Mouse (Mus musculus): Measurements from ENCODE around the gene Snx32. TPM values are rescaled to one million over a fixed set of nuclear protein-coding genes. Genes with fewer than 3 reads are reported as not detected.

Snx32 gene
- polyA plus RNA-seq, 1 experiment from 2014 or later, result 9.7 TPM

DNA sequence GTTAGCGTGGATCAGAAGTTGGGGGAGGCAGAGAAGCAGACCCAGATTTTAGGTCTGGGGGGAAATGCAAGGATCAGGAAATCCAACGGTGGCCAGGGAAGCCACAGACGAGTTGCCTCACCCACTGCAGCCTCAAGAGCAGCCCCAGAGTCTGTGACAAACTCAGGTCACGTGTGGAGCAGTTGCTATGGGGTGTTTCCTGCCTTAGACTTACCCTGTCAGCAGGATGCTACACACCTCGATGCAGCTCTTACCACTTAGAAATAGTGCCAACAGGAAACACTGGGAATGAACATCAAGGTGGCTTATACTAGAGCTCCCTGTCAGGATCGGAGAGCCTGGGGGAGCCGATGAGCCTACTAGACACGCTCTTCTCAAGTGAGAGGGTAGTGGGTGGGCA lies 22.2 kb upstream of the Snx32 start:
- H3K4me1 ChIP-seq, result peaks cover 10% of the 10 kb centered on the region
- H3K27me3 ChIP-seq, result peaks cover 3% of the 10 kb centered on the region
- no peak overlapping the region for H3K9ac ChIP-seq
- no peak for ATAC-seq (ENCODE audit: insufficient number of reproducible peaks, insufficient read depth, low FRiP score, low TSS enrichment, low read depth)
- no peaks in the 10 kb centered on the region for H3K9me3 ChIP-seq
- H3K4me3 ChIP-seq, result no peak overlapping the region
- H3K27ac ChIP-seq, result no peak overlapping the region
- no peak overlapping the region for H3K4me2 ChIP-seq
- H3K36me3 ChIP-seq, result no peaks in the 10 kb centered on the region
- whole genome bisulfite sequencing, result 63% methylated on average over 8 of the region's 8 CpGs

DNA sequence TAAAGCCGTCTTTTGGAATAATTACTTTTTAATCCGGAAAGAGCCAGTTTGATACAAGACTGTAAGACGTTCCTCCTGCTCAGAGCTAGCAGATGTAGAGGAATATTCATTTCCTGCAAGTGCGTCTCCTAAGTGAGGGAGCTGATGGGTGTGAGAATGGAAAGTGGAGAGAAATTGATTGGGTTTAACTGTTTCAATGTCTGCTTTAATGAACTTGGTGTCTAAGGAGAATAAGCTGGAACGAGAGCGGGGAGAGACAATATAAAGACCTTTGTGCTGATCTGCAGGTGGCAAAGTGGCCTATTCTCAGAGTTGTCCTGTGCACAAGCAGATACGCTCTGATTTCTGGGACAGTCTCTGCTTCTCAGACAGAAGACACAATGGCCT lies 19.8 kb upstream of the Snx32 start:
- H3K27me3 ChIP-seq, result peaks cover 3% of the 10 kb centered on the region
- H3K4me3 ChIP-seq, result no peak overlapping the region
- WGBS, result 51% methylated on average over 7 of the region's 7 CpGs
- H3K9ac ChIP-seq, result no peak overlapping the region
- H3K4me1 ChIP-seq, result peaks cover 10% of the 10 kb centered on the region
- no peaks in the 10 kb centered on the region for H3K36me3 ChIP-seq
- peak overlapping the region; percentile 23; the same call in 1 of the 2 replicates for H3K27ac ChIP-seq
- H3K4me2 ChIP-seq, result peak overlapping the region; percentile 58; the same call in 1 of the 2 replicates
- ATAC-seq (ENCODE audit: insufficient number of reproducible peaks, insufficient read depth, low FRiP score, low TSS enrichment, low read depth), result no peak
- no peaks in the 10 kb centered on the region for H3K9me3 ChIP-seq

DNA sequence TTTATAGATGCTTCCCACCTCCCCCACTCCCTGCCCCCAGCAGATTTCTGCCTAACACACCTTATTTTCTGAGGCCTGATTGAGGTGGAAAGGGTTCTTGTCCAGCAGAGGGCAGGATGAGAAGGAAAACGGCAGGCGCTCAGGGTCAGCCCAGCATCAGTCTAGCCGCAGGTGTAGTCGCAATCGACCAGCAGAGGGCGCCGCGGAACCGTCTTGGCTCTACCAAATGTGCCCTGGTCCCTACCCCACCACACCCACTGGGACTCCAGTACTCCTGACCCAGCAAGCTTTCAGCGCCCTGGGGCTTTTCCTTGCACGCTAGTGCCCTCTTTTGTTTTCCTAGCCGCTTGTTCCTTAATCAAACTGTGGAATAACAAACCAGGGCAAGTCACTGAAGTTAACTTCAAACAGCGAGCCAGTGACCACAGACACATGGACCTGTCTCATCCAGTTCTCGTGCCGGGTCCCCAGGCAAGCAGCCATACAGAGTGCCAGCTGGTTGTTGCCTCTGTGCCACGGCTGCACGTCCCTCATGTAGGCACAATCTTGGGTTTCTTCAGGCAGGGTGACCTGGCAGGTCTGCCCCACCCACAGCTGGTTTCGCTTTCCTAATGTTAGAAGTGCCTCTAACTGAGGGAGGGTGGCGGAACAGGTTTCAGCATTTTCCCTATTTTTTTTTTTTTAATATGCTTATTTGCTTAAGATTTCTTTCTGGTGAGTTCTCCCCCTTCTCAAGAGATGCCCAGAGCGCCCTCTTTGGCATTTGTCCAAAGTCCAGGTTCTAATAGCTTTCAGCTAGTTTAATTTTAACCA lies 19.2 kb upstream of the Snx32 start:
- peaks cover 10% of the 10 kb centered on the region for H3K4me1 ChIP-seq
- peak overlapping the region; percentile 71 for H3K27ac ChIP-seq
- 0 out of 2 replicates have a peak overlapping the region, but pooled peaks have one; percentile 21 for H3K9ac ChIP-seq
- H3K36me3 ChIP-seq, result no peaks in the 10 kb centered on the region
- no peaks in the 10 kb centered on the region for H3K9me3 ChIP-seq
- peak overlapping the region; percentile 27 for H3K4me3 ChIP-seq
- H3K27me3 ChIP-seq, result peaks cover 3% of the 10 kb centered on the region
- WGBS, result 8% methylated on average over 20 of the region's 20 CpGs
- ATAC-seq (ENCODE audit: insufficient number of reproducible peaks, insufficient read depth, low FRiP score, low TSS enrichment, low read depth), result peak; percentile 91
- H3K4me2 ChIP-seq, result peak overlapping the region; percentile 58

DNA sequence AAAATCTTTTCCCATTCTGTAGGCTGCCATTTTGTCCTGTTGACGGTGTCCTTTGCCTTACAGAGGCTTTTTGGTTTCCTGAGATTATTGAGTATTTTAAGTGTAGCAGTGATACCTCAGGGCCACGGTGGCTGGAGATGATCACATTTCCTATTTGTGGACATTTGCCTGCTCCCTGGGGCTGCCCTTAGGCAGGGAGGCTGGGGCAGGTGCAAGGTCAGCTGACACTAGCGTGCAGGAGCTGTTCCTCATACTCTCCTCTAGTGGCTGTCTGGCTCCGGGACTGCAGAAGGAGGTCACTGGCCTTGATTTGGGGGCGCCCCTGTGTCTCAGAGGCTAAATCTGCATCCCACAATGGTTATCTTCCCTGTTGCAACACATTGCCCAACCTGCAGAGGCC lies 14.9 kb upstream of the Snx32 start:
- Histone ChIP-seq H3K36me3 (no peaks in the 10 kb centered on the region), H3K4me3 (no peak overlapping the region), H3K27ac (no peak overlapping the region), H3K4me1 (peaks cover 10% of the 10 kb centered on the region), H3K27me3 (no peaks in the 10 kb centered on the region; the same call in 1 of the 2 replicates), H3K4me2 (no peak overlapping the region), H3K9me3 (no peaks in the 10 kb centered on the region), H3K9ac (no peak overlapping the region)
- 61% methylated on average over 5 of the region's 5 CpGs for WGBS
- ATAC-seq (ENCODE audit: insufficient number of reproducible peaks, insufficient read depth, low FRiP score, low TSS enrichment, low read depth), result no peak

DNA sequence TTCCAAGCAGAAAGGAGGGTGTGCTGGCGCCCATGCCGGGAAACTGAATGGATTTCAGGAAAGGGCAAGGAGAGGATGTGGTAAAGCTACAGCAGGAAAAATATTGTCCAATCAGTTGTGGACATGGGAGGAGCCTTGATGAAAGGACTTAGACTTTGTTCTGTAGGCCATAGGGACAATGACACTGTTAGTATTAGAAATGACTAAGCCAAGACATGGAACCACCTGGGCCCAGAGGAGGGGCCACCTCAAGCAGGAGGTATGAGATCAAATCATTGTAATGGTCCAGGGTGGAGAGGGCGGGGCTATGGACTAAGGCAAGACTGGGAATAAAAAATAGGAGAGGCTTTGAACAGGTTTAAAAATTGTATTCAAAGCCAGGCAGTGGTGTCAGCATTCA lies 8.4 kb upstream of the Snx32 start:
- WGBS, result 83% methylated on average over 3 of the region's 3 CpGs

DNA sequence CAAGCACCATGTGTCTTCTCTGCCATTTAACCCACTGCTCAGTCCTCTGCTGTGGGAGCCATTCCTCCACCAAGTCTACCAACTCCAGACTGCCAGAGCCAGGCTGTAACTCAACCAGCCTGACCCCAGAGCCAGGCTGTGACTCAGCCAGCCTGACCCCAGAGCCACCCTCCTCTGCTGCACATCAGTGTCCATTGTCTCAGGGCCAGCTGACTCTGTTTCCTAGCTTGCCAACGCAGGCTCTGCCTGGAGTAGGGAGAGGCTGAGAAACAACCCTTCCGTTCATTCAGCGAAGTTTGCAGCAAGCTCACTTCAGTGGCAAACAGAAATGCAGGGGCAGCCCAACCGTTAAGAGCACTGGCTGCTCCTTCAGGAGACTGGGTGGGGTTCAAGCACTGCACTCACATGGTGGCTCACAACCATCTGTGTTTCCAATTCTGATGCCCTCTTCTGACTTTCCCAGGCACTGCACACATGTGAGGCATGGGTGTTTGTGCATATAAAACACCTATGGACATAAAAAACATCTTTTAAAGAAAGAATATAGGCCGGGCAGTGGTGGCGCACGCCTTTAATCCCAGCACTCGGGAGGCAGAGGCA lies 6.7 kb upstream of the Snx32 start:
- Histone ChIP-seq H3K4me3 (no peak overlapping the region), H3K9ac (no peak overlapping the region), H3K36me3 (no peaks in the 10 kb centered on the region), H3K9me3 (no peaks in the 10 kb centered on the region), H3K27me3 (no peaks in the 10 kb centered on the region), H3K27ac (no peak overlapping the region), H3K4me1 (peaks cover 2% of the 10 kb centered on the region; the same call in 1 of the 2 replicates), H3K4me2 (no peak overlapping the region)
- ATAC-seq (ENCODE audit: insufficient number of reproducible peaks, insufficient read depth, low FRiP score, low TSS enrichment, low read depth), result no peak
- 79% methylated on average over 8 of the region's 8 CpGs for WGBS

More for the DNA sequence above, 8.4 kb upstream of the Snx32 start:
- no peaks in the 10 kb centered on the region for H3K4me1 ChIP-seq
- H3K36me3 ChIP-seq, result no peaks in the 10 kb centered on the region
- H3K9me3 ChIP-seq, result no peaks in the 10 kb centered on the region
- H3K4me3 ChIP-seq, result no peak overlapping the region
- ATAC-seq (ENCODE audit: insufficient number of reproducible peaks, insufficient read depth, low FRiP score, low TSS enrichment, low read depth), result no peak
- no peaks in the 10 kb centered on the region for H3K27me3 ChIP-seq
- H3K4me2 ChIP-seq, result no peak overlapping the region
- no peak overlapping the region for H3K9ac ChIP-seq
- no peak overlapping the region for H3K27ac ChIP-seq

DNA sequence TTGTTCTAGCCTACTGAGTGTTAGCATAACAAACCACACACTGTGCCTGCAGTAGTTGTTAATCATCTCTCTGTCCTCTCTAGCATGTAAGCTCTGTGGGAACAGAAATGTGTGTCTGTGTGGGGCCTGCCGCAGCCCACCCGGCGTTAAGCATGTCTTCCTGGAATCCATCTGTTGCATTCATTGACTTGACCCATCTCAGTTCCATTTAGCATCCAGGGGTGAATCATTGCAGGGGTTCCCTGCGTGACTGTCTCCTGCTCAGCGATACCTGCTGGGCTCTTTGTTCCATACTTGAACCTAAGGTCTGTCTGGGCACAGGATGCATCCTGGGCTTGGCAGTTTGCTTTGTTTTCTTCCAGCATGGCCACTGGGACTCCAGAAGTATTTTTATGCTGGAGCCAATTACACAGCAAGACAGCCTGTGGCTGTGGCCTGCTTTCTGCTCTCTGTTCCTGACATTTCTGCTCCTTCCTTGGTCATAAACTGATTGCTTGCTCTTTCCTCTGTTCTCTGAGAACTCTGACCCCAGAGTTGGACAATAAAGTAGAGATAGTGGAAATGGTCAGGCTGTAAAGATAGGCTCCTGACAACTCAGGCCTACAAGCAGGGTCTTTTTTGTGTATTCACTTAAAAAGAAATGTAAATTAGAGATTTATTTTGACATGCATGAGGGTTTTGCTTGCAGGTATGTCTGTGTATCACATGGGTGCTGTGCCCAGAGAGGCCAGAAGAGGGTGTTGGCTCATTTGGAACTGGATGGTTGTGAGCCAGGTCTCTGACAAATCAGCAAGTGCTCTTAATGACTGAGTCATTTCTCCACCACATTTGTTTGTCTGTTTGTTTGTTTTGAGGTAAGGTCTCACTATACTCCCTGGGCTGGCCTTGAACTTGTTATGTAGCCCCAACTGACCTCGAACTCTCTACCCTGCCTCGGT lies 5.8 kb upstream of the Snx32 start:
- Histone ChIP-seq H3K4me2 (no peak overlapping the region), H3K36me3 (no peaks in the 10 kb centered on the region), H3K9ac (no peak overlapping the region), H3K27me3 (no peaks in the 10 kb centered on the region), H3K4me1 (peaks cover 7% of the 10 kb centered on the region), H3K27ac (no peak overlapping the region), H3K4me3 (no peak overlapping the region), H3K9me3 (no peaks in the 10 kb centered on the region)
- WGBS, result 83% methylated on average over 7 of the region's 7 CpGs
- no peak for ATAC-seq (ENCODE audit: insufficient number of reproducible peaks, insufficient read depth, low FRiP score, low TSS enrichment, low read depth)

DNA sequence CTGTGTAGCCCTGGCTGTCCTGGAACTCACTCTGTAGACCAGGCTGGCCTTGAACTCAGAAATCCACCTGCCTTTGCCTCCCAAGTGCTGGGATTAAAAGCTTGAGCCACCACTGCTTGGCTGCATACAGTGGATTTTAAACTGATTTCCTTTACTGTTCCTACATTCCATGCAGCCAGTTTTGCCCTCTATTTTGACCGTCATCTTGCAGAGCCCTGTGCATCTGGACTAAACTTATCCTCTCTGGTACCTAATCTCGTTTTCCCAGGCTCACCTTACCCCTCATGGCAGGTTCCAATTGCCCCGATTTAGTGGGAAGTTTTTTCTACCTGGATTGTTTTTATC lies 2.6 kb upstream of the Snx32 start:
- Histone ChIP-seq H3K27ac (no peak overlapping the region), H3K36me3 (no peaks in the 10 kb centered on the region), H3K4me2 (no peak overlapping the region), H3K4me3 (no peak overlapping the region), H3K9ac (no peak overlapping the region), H3K4me1 (peaks cover 19% of the 10 kb centered on the region), H3K9me3 (no peaks in the 10 kb centered on the region), H3K27me3 (no peaks in the 10 kb centered on the region)
- WGBS, result 84% methylated on average over 3 of the region's 3 CpGs
- ATAC-seq (ENCODE audit: insufficient number of reproducible peaks, insufficient read depth, low FRiP score, low TSS enrichment, low read depth), result no peak

DNA sequence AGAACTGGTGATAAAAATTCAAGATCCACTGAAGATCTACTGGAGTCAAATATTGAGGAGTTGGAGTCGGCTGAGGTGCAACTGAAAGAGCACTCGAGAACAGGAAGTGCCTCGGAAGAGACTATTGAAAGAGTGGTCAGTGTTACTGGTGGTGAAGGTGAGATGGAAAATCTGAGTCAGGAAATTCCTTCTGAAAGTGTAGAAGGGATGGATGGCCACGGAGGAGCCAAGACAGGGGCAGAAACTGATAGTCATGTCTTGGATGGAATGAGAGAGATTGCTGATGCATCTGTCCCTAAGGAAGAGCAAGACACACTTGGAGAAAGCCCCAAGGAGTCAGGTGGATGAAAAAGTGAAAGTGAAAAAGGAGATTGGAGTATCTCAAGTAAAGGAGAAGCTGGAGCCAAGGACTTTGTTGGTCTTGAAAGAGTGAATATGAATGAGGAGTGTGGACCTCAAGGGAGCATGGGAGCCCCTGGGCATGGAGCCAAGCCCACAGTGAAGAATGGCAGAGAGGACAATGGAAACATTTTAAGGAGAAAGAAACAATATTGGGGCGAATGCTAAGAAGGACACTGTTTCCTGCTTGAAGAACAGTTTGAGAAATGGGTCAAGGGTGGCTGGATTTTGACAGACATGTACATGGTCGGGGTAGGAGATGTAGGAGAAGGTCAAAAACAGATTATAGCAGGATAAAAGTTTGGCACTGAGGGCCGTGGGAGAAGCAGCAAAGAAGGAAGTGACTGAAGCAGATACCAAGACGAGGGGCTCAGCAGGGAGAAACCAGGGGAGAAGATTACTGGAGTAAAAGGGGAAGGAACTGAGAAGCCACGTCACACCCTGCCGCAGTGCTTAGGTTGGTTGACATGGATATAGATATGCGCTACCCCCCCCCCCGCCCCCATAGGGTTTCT lies 2.0 kb upstream of the Snx32 start:
- Histone ChIP-seq H3K9ac (no peak overlapping the region), H3K9me3 (no peaks in the 10 kb centered on the region), H3K36me3 (no peaks in the 10 kb centered on the region), H3K27me3 (no peaks in the 10 kb centered on the region), H3K4me2 (no peak overlapping the region), H3K4me3 (no peak overlapping the region), H3K27ac (no peak overlapping the region), H3K4me1 (peaks cover 19% of the 10 kb centered on the region)
- no peak for ATAC-seq (ENCODE audit: insufficient number of reproducible peaks, insufficient read depth, low FRiP score, low TSS enrichment, low read depth)
- 85% methylated on average over 12 of the region's 12 CpGs for WGBS

DNA sequence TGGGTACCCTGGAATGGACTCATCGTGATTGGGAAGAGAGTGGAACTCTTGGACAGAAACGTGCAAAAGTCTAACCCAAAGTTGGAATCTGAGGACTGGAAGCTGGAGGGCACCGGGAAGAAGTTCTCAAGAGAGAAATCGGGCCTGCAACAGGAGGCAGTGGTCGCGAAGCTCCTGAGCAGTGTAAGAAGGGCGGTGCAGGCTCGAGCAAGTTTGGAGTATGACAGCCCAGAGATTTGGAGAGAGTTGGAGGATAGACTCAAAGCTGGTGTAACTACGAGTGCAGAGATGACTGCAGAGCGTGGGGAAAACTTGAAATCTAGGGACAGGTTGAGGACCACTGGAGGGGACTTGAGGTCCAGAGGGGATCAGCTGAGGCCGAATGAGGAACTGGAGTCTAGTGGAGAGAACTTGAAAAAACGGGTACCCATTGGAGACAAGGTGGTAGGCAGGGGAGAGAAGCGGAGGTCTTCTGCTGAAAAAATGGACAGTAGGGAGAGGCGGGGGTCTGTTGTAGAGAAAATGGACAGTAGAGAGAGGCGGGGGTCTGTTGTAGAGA lies 815 bp upstream of the Snx32 start:
- H3K9ac ChIP-seq, result peak overlapping the region; percentile 68
- no peaks in the 10 kb centered on the region for H3K36me3 ChIP-seq
- no peaks in the 10 kb centered on the region for H3K9me3 ChIP-seq
- peak overlapping the region; percentile 48 for H3K4me3 ChIP-seq
- WGBS, result 48% methylated on average over 15 of the region's 15 CpGs
- H3K27ac ChIP-seq, result no peak overlapping the region
- no peak for ATAC-seq (ENCODE audit: insufficient number of reproducible peaks, insufficient read depth, low FRiP score, low TSS enrichment, low read depth)
- peaks cover 19% of the 10 kb centered on the region for H3K4me1 ChIP-seq
- no peaks in the 10 kb centered on the region for H3K27me3 ChIP-seq
- peak overlapping the region; percentile 70 for H3K4me2 ChIP-seq

Data from embryonic facial prominence, embryonic 13.5 days (tissue).